Mouse (Mus musculus) intestine, embryonic 15.5 days (tissue): ENCODE measurements around the gene Snx8. TPM values are rescaled to one million over a fixed set of nuclear protein-coding genes. Genes with fewer than 3 reads are reported as not detected.

Source experiments
- ATAC-seq: fragments of 200-750 bp; cut with Nextera tagmentation; 2 replicates; pipeline ENCODE4 v1.8.0; 2017; ENCODE audit warnings: moderate TSS enrichment, moderate library complexity
- H3K27ac ChIP-seq: fragments of 300-500 bp; sonication (generic); 2 replicates; pipeline ENCODE4 v1.5.1; 2015; ENCODE audit warnings: mild to moderate bottlenecking, inconsistent platforms
- H3K27me3 ChIP-seq: fragments of 300-500 bp; sonication (generic); replicated peaks from 2 replicates; pipeline ENCODE4 v1.6.1; 2015; ENCODE audit warnings: inconsistent platforms
- H3K36me3 ChIP-seq: fragments of 300-500 bp; sonication (generic); 2 replicates; pipeline ENCODE4 v1.6.1; 2015; ENCODE audit warnings: inconsistent platforms
- H3K4me1 ChIP-seq: fragments of 300-500 bp; sonication (generic); replicated peaks from 2 replicates; pipeline ENCODE4 v1.6.1; 2015; ENCODE audit warnings: inconsistent platforms
- H3K4me2 ChIP-seq: fragments of 300-500 bp; sonication (generic); replicated peaks from 2 replicates; pipeline ENCODE4 v1.6.1; 2015; ENCODE audit warnings: mild to moderate bottlenecking, inconsistent platforms
- H3K4me3 ChIP-seq: fragments of 300-500 bp; sonication (generic); replicated peaks from 2 replicates; pipeline ENCODE4 v1.5.1; 2015; ENCODE audit warnings: inconsistent platforms
- H3K9ac ChIP-seq: fragments of 300-500 bp; sonication (generic); 2 replicates; pipeline ENCODE4 v1.6.1; 2015; ENCODE audit warnings: inconsistent platforms
- H3K9me3 ChIP-seq: fragments of 300-500 bp; sonication (generic); 2 replicates; pipeline ENCODE4 v1.6.1; 2016; ENCODE audit warnings: inconsistent platforms
- WGBS: fragments of 180-500 bp; shearing (Covaris S2); methylation state at CpG from one replicate; pipeline ENCODE4 v1.1.7; 2015; 5-methylcytosine and 5-hydroxymethylcytosine counted together
- polyA plus RNA-seq: library from polyadenylated mRNA; unstranded; fragments of >200 nt; fragmentation: Nextera tagmentation; extraction: Ambion mirVana; gene quantifications from 2 replicates; pipeline ENCODE4 v1.2.1, GENCODE M21; 2015

Snx8 gene
- polyA plus RNA-seq, 1 experiment from 2014 or later = 23.0 TPM

DNA sequence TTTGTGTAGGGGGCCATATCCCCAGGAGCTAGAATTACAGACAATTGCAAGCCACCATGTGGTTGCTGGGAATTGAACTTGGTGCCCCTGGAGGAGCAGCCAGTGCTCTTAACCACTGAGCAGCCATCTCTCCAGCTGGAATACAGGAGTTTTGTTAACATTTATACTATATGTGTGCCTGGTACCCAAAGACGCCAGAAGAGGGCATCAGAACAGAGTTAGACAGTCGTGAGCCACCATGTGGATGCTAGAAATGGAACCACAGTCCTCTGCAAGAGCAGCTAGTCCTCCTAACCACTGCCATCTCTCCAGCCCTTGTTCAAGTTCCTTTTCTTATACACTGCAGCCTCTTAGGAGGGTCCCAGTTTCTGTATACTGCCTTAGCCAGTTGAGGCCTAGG, 55.4 kb downstream of the Snx8 start:
- WGBS = 43% methylated on average over 2 of the region's 2 CpGs
- H3K4me1 ChIP-seq = 0 out of 2 replicates have a peak, but pooled peaks cover 11% of the 10 kb centered on the region
- no peak for ATAC-seq
- no peak overlapping the region for H3K27ac ChIP-seq
- H3K9me3 ChIP-seq = no peaks in the 10 kb centered on the region
- H3K36me3 ChIP-seq = peaks cover 11% of the 10 kb centered on the region; the same call in 1 of the 2 replicates
- H3K4me2 ChIP-seq = no peak overlapping the region
- H3K9ac ChIP-seq = no peak overlapping the region
- H3K27me3 ChIP-seq = no peaks in the 10 kb centered on the region
- H3K4me3 ChIP-seq = no peak overlapping the region

DNA sequence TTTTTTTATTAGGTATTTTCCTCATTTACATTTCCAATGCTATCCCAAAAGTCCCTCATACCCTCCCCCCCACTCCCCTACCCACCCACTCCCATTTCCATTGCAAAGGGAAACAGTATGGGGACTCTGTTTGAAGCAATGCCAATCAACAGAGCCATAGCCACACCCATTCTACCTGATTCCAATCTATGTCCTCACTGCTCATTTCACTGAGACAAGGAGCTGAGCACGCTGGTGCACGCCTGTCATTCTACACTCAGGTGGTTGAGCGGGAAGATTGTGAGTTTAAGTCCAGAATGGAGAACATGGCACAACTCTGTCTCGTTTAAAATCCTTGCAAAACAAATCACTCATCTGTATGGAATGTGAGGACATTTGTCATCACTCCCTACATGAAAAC, 56.5 kb downstream of the Snx8 start:
- Histone ChIP-seq H3K4me3 (peak overlapping the region; percentile 45; the same call in 1 of the 2 replicates), H3K27me3 (no peaks in the 10 kb centered on the region), H3K9me3 (no peaks in the 10 kb centered on the region), H3K27ac (peak overlapping the region; percentile 92; the same call in 1 of the 2 replicates), H3K4me1 (0 out of 2 replicates have a peak, but pooled peaks cover 11% of the 10 kb centered on the region), H3K4me2 (peak overlapping the region; percentile 90), H3K9ac (no peak overlapping the region), H3K36me3 (peaks cover 10% of the 10 kb centered on the region; the same call in 1 of the 2 replicates)
- 49% methylated on average over 4 of the region's 4 CpGs for WGBS
- ATAC-seq = peak; percentile 52

DNA sequence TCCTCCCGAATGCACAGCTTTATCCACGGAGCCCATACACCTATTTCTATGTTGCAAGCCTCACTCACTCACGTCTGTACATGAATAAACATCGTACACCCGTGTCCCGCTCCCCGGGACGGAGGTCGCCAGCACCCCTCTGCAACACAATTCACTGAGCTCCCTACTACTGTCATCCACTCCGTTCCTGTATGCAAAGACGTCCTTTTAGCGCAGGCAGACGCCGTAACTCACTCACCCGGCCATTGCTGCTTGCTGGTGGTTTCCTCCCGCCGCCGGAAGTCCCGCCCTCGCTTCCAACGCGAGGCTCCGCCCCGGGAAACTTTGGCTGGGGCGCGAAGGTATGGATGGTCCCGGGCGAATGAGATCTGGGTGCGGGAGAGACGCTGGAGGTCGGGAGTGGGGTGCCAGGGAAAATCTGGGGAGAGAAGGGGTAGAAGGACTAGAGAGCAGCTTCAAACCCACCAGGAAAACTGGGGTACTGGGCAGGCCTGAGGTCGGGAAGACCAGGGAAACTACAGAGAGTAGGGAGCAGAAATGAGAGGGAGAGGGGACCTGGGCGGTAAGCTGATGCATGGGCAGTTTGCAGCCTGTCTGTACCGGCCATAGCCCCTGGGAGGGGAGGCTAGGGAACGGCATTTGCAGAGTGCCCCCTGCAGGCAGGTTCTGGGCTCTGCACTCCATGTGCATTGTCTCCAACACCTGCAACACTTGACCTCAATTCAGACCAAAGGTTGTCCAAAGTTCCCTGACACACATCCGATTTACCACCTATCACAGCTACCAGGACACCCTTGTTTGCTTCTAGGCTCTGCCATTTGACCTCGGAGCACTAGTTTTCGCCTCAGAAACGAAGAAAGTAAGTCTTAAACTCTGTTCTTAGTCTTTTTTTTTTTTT, 57.2 kb downstream of the Snx8 start, which contains the start of gene Mrm2:
Gene Mrm2, minus strand, starts transcription at position 284 of the 898 bp plus-strand sequence.
- peak; percentile 93 for ATAC-seq
- Histone ChIP-seq H3K36me3 (peaks cover 10% of the 10 kb centered on the region; the same call in 1 of the 2 replicates), H3K4me1 (0 out of 2 replicates have a peak, but pooled peaks cover 11% of the 10 kb centered on the region), H3K27me3 (no peaks in the 10 kb centered on the region), H3K27ac (peak within 1 kb of the TSS; percentile 92), H3K9me3 (no peaks in the 10 kb centered on the region), H3K9ac (peak within 1 kb of the TSS; percentile 58), H3K4me3 (peak within 1 kb of the TSS; percentile 45), H3K4me2 (peak within 1 kb of the TSS; percentile 90)
- under 1% methylated on average over 39 of the region's 39 CpGs for WGBS

DNA sequence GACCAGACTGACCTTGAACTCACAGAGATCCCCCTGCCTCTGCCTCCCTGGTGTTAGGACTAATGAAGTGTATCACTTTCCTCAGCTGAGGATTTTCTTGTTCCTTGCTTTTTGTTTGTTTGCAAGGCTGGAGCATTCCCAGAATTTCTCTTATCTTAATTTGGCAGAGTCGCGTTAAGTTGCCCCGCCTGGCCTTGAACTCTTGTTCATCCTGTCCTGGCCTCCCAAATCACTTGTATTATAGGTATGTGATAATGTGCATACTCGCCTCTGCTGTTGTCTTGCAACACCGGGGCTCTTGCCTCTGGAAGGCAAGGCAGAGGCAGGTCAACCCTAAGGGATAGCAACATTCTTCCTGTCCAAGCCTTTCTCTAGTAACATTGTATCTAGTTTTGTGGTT, 65.0 kb downstream of the Snx8 start:
- no peak overlapping the region for H3K4me2 ChIP-seq
- no peak for ATAC-seq
- no peak overlapping the region for H3K4me3 ChIP-seq
- WGBS = 83% methylated on average over 5 of the region's 5 CpGs
- H3K36me3 ChIP-seq = peaks cover 7% of the 10 kb centered on the region; the same call in 1 of the 2 replicates
- H3K9me3 ChIP-seq = no peaks in the 10 kb centered on the region
- H3K9ac ChIP-seq = no peak overlapping the region
- H3K27ac ChIP-seq = no peak overlapping the region
- H3K4me1 ChIP-seq = peaks cover 8% of the 10 kb centered on the region
- H3K27me3 ChIP-seq = no peaks in the 10 kb centered on the region

DNA sequence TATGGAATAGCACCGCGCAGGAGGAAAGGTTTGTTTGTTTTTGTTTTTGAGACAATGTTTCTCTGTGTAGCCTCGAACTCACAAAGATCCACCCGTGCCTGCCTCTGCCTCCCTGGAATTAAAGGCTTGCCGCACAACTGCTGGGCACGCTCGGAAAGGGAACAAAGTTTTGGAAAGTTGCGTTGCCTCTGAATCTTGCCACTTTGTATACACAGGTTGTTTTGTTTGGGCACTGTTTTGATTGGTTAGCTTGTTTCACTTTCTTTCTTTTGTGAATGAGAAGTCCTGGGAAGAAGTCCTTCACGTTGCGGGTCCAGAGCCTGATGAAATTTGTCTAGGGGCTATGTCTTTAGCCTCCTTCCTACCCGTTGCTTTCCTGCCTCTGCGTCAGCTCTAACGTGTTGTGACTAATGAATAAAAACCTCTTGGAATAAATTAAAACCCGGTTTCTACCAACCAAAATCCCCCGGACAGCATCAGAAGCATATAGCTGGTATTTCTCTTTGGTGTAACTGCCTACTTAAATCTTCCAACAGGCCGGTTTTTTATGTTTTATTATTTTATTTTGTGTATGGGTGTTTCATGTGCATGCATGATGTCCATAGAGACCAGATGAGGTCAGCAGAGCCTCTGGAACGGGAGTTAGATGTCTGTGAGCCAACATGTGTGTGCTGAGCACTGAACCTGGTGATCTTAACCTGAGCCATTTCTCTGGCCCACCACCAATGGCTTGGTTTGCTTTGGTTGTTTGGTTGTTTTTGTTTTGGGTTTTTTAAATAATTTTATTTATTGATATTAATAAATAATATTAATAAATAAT, 67.1 kb downstream of the Snx8 start:
- peak; percentile 16 for ATAC-seq
- Histone ChIP-seq H3K36me3 (no peaks in the 10 kb centered on the region), H3K4me2 (peak overlapping the region; percentile 74), H3K4me3 (peak overlapping the region; percentile 87), H3K4me1 (peaks cover 8% of the 10 kb centered on the region), H3K9me3 (no peaks in the 10 kb centered on the region), H3K27ac (peak overlapping the region; percentile 68), H3K27me3 (no peaks in the 10 kb centered on the region), H3K9ac (peak overlapping the region; percentile 100)
- WGBS = under 1% methylated on average over 17 of the region's 17 CpGs

DNA sequence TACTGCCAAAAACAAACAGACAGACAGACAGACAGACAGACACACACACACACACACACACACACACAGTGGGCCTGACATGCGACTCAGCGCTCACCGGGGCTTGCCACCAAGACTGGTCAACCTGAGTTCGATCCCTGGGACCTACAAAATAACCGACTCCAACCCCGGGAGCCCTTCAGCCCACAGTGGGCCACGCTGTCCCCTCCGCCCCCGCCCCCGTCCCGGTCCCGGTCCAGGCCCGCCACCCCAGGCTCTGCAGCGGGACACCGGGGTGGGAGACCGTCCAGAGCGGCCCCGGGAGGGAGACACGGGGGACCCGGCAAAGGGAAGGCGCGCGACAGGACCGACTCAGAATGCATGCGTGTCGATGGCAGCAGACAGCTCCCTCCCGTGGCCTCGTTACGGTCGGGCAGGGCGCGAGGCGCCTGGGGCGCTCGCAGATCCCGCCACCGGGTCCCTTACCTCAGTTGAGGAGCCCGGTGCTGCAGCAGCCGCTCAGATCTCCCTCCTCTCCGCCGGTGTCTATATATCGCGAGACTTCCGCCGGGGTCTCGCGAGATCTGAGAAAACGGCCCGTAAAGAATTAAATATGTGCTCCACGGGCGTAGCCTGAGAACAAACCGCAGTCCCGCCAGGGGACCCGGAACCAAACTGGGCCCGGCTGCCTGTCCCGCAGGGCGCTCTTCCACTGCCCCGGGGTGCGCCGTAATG, 67.9 kb downstream of the Snx8 start, which contains the start of the genes Mad1l1 and Nudt1:
Gene Mad1l1, minus strand, starts transcription at position 511 of the 714 bp plus-strand sequence.
Gene Nudt1, plus strand, starts transcription at position 615 of the 714 bp plus-strand sequence.
- Histone ChIP-seq H3K4me2 (peak within 1 kb of the TSS; percentile 74), H3K4me3 (peak within 1 kb of the TSS; percentile 87), H3K27me3 (no peaks in the 10 kb centered on the region), H3K9ac (peak within 1 kb of the TSS; percentile 100), H3K4me1 (peaks cover 8% of the 10 kb centered on the region), H3K27ac (peak within 1 kb of the TSS; percentile 68), H3K9me3 (no peaks in the 10 kb centered on the region), H3K36me3 (no peaks in the 10 kb centered on the region)
- ATAC-seq = peak; percentile 97
- WGBS = under 1% methylated on average over 60 of the region's 60 CpGs

DNA sequence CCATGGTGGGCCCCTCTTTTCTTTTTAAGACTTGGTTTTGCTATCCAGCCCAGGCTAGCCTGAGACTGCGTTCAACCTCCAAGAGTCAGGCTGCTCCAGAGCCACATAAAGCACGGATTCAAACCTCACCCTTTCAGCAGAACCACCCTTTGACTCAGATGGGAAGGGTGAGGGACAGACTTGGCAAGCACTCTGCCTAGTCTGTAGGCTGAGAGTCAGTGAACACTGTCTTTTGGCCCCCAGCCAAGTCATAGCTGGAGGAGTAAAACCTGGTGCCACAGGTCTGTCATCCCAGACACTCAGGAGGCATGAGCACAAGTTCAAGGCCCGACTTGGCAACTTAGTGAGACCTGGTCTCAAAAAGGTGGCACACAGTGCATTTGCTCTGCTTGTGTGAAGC, 72.3 kb downstream of the Snx8 start:
- H3K4me2 ChIP-seq = no peak overlapping the region
- 82% methylated on average over 3 of the region's 3 CpGs for WGBS
- no peak overlapping the region for H3K4me3 ChIP-seq
- no peaks in the 10 kb centered on the region for H3K27me3 ChIP-seq
- no peak for ATAC-seq
- H3K36me3 ChIP-seq = no peaks in the 10 kb centered on the region; the same call in 1 of the 2 replicates
- no peak overlapping the region for H3K27ac ChIP-seq
- H3K9me3 ChIP-seq = no peaks in the 10 kb centered on the region
- peaks cover 8% of the 10 kb centered on the region for H3K4me1 ChIP-seq
- H3K9ac ChIP-seq = no peak overlapping the region; the same call in 1 of the 2 replicates

DNA sequence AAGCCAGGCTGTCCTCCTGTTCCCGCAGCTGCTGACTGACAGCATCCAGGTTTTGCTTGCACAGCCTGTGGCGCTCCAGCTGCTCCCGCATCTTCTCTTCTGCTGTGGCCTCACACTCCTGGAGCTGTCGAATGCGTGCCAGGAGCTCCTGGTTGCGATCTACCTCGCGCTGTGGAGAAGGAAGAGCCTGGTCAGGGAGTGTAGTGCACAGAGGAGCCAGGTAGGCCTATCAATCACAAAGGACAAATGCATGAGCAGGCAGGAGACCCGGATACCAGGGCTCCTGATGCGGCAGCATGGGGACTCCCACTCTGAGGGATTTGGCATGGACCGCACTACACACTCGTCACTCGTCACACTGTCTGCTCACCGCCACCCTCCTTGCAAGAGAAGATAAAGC, 81.5 kb downstream of the Snx8 start:
- H3K4me2 ChIP-seq = no peak overlapping the region
- ATAC-seq = no peak
- H3K36me3 ChIP-seq = peaks cover 20% of the 10 kb centered on the region
- H3K27me3 ChIP-seq = no peaks in the 10 kb centered on the region
- no peaks in the 10 kb centered on the region for H3K9me3 ChIP-seq
- H3K27ac ChIP-seq = no peak overlapping the region
- WGBS = 95% methylated on average over 14 of the region's 14 CpGs
- H3K4me3 ChIP-seq = no peak overlapping the region
- no peak overlapping the region for H3K9ac ChIP-seq
- no peaks in the 10 kb centered on the region for H3K4me1 ChIP-seq

DNA sequence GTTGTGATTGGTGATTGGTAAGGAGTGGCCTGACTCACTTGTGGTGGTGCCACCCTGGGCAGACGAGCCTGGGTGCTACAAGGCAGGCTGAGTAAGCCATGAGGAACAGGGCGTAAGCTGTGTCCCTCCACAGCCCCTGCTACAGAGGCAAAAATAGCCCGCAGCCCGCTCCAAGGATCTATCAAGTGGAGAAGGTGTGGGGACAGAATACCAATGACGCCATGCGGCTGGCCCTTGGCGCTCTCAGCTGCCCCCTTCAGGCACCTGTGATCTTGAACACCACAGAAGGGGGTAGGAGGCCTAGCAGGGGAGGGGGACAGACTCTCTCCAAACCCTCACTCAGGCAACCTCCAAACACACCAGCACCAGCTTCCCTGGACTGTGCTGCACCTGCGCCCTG, 83.0 kb downstream of the Snx8 start:
- Histone ChIP-seq H3K27me3 (no peaks in the 10 kb centered on the region), H3K36me3 (peaks cover 29% of the 10 kb centered on the region), H3K27ac (no peak overlapping the region), H3K9ac (no peak overlapping the region), H3K4me1 (no peaks in the 10 kb centered on the region), H3K4me2 (no peak overlapping the region), H3K4me3 (no peak overlapping the region), H3K9me3 (no peaks in the 10 kb centered on the region)
- ATAC-seq = no peak
- 89% methylated on average over 8 of the region's 8 CpGs for WGBS

DNA sequence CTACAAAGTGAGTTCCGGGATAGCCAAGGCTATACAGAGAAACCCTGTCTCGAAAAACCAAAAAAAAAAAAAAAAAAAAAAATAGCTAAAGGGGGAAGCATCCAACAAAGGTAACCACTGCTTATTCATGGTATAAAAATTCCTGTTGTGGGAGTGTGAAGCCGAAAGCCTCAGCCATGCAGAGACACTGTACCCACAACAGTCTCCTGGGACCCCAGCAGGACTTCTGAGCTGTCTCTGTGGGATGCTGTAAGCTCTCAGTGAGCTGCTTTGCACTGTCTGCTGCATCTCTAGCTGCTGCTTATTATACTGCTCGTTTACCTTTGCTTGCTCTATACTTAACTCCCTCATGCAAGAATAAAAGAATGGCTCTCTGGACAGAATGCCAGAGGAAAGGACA, 90.8 kb downstream of the Snx8 start:
- Histone ChIP-seq H3K9me3 (no peaks in the 10 kb centered on the region), H3K4me3 (no peak overlapping the region), H3K4me2 (no peak overlapping the region), H3K4me1 (no peaks in the 10 kb centered on the region), H3K27me3 (no peaks in the 10 kb centered on the region), H3K36me3 (peaks cover 31% of the 10 kb centered on the region), H3K9ac (no peak overlapping the region), H3K27ac (no peak overlapping the region)
- 92% methylated on average over 4 of the region's 4 CpGs for WGBS
- no peak for ATAC-seq

DNA sequence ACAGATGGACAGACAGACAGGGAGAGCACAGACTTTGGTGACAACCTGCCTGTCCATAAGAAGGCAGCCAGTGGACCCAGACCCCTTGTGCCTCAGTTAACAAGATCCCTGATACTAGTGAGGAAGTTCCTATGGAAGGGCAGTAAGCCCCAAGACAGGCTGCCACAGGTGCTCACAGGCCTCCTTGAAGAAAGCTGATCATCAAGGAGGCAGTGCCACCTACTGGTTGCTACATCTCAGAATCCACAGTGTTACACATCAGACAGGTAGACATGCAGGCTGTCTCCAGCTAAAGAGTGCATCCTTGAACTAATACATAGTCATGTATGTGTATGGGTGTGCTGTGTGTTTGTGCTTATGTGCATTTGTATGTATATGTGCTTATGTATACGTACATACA, 96.9 kb downstream of the Snx8 start:
- no peak overlapping the region for H3K27ac ChIP-seq
- ATAC-seq = no peak
- no peaks in the 10 kb centered on the region for H3K4me1 ChIP-seq
- H3K27me3 ChIP-seq = no peaks in the 10 kb centered on the region
- H3K4me3 ChIP-seq = no peak overlapping the region
- no peaks in the 10 kb centered on the region for H3K9me3 ChIP-seq
- H3K9ac ChIP-seq = no peak overlapping the region
- 79% methylated on average over 1 of the region's 1 CpGs for WGBS
- peaks cover 27% of the 10 kb centered on the region; the same call in 1 of the 2 replicates for H3K36me3 ChIP-seq
- no peak overlapping the region for H3K4me2 ChIP-seq
